Mouse (Mus musculus): Measurements from ENCODE around the gene Chic2.

GRCm38 (mm10) chr5:75076326-75077050 is 31.9 kb upstream of the Chic2 start:
- TF ChIP-seq POLR2A (IDR thresholded peaks at IDR 0.05; ENCODE audit: extremely low read depth, insufficient read depth, low read length) (no peak), CTCF (IDR thresholded peaks at IDR 0.05; ENCODE audit: extremely low read depth, insufficient read depth, low read length) (no peak)
